Comparison of ENCODE assay signal across 28 mouse cellular contexts in genomic region chr4:140307481-140307880, GRCm38 (mm10).
"Had no signal": no experiment of that assay in that cellular context is flagged by ENCODE, and none has a peak within 500 bp of the region (broad histone marks: within the 10 kb centered on the region; RNA-seq: fewer than 3 reads in every experiment).

No protein-coding gene starts in this region.

- H3K4me2 ChIP-seq: heart, embryonic 11.5 days; heart, embryonic 13.5 days; heart, embryonic 15.5 days; hindbrain, embryonic 13.5 days; hindbrain, embryonic 15.5 days; kidney, embryonic 15.5 days; limb, embryonic 12.5 days; liver, embryonic 11.5 days; liver, embryonic 13.5 days; liver, embryonic 15.5 days had no signal

- H3K4me1 ChIP-seq: heart, embryonic 13.5 days; heart, embryonic 15.5 days; kidney, embryonic 15.5 days; limb, embryonic 10.5 days; limb, embryonic 12.5 days; liver, embryonic 13.5 days; liver, embryonic 15.5 days had no signal

- H3K9ac ChIP-seq: heart, embryonic 13.5 days; heart, embryonic 15.5 days; hindbrain, embryonic 13.5 days; hindbrain, embryonic 15.5 days; kidney, embryonic 15.5 days; limb, embryonic 12.5 days; liver, embryonic 13.5 days; liver, embryonic 15.5 days had no signal

- H3K9me3 ChIP-seq: heart, embryonic 15.5 days; hindbrain, embryonic 13.5 days; hindbrain, embryonic 15.5 days; kidney, embryonic 15.5 days; limb, embryonic 10.5 days; limb, embryonic 12.5 days had no signal

- DNase-seq: gastrocnemius, postnatal 14 days; gastrocnemius, postnatal 36 days; heart, adult 11 months; heart, adult 2 months; heart, postnatal 14 days; heart, postnatal 36 days; kidney, adult 11 months; kidney, adult 2 months; kidney, adult 9 months; kidney, postnatal 14 days; kidney, postnatal 36 days; layer of hippocampus, adult 9-11 months; liver; liver, embryonic 13.5 days had no signal

- H3K27me3 ChIP-seq: heart, embryonic 15.5 days; hindbrain, embryonic 15.5 days; kidney, embryonic 15.5 days; limb, embryonic 12.5 days; liver, embryonic 13.5 days; liver, embryonic 15.5 days had no signal

- H3K4me3 ChIP-seq: heart, adult 2 months; heart, embryonic 13.5 days; heart, embryonic 15.5 days; hindbrain, embryonic 13.5 days; hindbrain, embryonic 15.5 days; kidney, embryonic 15.5 days; left cerebral cortex, adult 2 months; limb, embryonic 10.5 days; limb, embryonic 12.5 days; liver, embryonic 13.5 days; liver, embryonic 15.5 days had no signal

- H3K27ac ChIP-seq: heart, adult 2 months; heart, embryonic 13.5 days; heart, embryonic 15.5 days; hindbrain, embryonic 13.5 days; hindbrain, embryonic 15.5 days; hindbrain, postnatal 0 days; kidney, embryonic 15.5 days; kidney, postnatal 0 days; left cerebral cortex, adult 2 months; limb, embryonic 10.5 days; limb, embryonic 12.5 days; liver, embryonic 13.5 days; liver, embryonic 15.5 days had no signal

- ATAC-seq: hindbrain, postnatal 0 days; intestine, embryonic 16.5 days had no signal

- H3K36me3 ChIP-seq: heart, embryonic 13.5 days; heart, embryonic 15.5 days; hindbrain, embryonic 13.5 days; hindbrain, embryonic 15.5 days; kidney, embryonic 15.5 days; limb, embryonic 10.5 days; limb, embryonic 12.5 days; liver, embryonic 13.5 days; liver, embryonic 15.5 days had no signal
